Mouse (Mus musculus): ENCODE data around the gene A930004D18Rik. TPM values are rescaled to one million over a fixed set of nuclear protein-coding genes. Genes with fewer than 3 reads are reported as not detected.

The A930004D18Rik gene
- polyA plus RNA-seq (2017; shearing (Covaris generic)) = 0.89 TPM

DNA sequence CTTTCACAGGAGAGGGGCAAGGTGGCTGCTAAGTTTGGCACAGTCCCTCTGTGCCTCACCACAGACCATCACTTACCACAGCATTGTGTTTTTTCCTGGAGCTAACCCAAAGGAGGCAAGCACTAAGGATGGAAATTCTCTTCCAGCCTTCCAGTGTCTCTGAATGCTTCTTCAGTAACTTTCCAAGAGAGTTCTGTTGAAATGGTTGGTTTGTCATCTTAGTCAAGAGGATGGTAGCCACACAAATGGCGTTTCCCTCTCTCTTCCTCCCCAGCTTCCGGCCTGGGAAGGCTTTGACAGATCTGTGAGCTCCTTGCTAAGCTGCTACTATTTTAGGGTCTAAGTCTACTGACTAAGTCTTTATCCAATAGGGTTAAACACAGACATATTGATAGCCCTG, at the start of gene A930004D18Rik:
TSS of gene A930004D18Rik (minus strand) at position 247 of the 400 bp plus-strand sequence.

DNA sequence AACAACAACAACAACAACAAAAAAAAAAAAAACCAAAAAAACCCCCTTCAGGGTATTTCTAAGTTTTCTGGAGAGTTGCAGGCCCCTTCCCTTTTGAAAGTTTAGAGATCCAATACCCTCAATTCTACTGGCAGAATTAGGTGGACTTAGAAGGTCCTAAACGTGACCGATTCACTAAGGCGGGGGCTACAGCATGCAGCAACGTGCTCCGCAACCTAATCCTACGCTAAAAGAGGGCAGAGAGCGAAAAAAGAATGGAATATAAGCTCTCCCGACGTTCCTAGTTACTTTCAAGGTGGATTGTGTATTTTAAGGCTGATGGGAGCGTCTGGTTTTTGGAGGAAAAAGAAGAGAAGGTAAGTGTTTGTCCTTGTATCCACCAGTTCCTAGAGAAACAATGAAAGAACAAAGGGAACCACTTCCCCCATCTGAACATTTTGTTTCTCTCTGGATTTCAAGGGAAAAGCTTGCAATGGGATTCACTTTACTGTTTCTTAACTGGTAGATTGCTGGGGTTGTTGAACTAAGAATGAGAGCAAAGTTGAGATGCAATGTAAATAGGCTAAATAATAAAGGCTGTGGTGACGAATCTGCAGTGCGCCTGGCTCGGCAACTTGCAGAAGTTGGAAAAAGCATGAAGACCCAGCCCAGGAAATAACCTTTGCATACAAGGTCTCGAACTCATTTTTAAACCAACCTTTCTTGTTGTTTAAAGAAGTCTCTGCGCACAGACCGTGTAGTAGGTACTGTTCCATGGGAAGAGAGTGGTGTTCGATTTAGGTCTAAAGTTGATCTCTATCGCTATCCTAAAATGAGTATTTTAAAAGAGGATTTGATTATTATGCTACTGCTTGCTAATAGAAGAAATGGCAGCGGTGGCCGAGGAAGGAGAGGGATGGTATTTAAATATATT, 17.7 kb upstream of the A930004D18Rik start, which contains the start of gene Mllt10:
TSS of gene Mllt10 (plus strand) at position 222 of the 913 bp plus-strand sequence.

DNA sequence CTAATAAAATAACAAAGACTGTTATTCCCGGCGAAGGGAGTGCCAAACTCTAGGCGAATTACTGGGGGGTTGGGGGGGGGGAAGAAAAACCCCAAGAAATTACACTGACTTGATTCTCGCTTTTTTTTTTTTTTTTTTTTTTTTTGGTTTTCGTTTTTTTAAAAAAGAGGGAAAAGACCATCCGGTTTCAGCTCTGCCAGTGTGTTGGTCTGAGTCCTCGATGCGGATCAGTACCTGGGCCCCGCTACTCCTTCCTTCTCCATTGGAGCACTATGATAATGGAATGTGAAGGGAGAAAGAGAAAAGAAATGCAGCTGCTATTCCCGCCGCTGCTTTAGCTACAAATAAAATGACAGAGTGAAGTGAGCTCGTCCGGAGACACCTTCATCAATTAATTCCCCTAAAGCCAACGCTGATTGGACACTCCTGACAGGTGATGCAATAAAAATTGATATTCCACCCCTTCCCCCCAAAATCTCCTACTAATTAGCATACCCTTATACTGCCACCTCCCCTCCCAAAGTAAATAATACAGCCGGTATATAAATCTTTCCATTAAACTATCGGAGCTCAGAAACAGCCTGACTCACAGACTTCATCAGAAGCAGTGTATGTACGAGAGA, 11.0 kb upstream of the A930004D18Rik start, which contains the start of gene Skida1:
TSS of gene Skida1 (minus strand) at position 599 of the 623 bp plus-strand sequence.

DNA sequence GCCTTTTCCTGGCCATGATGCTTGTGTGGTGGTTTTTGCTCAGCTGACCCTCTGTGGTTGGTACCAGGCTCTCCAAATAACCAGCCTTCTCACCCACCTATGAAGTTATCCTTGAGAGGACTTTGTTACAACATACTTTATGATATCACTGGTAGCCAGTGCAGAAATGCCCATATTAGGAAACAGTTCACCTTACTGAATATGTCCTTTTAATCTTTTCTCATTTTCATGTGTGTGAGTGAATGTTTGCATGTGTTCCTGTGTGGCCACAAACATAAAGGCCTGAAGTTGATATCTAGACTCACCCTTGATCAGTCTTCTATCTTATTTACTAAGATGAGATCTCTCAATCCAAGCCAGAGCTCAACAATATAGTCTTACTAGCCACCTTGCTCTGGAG, 40.7 kb downstream of the A930004D18Rik start, which contains the start of gene H2al2a:
TSS of gene H2al2a (minus strand) at position 101 of the 400 bp plus-strand sequence.

Other genes with a start within 250 kb of the A930004D18Rik start
- gene H2al2a, start 40.8 kb downstream of the A930004D18Rik start, polyA plus RNA-seq (2017; shearing (Covaris generic)) = not detected
- 0.27 TPM for gene Skida1, start 11.3 kb upstream of the A930004D18Rik start, polyA plus RNA-seq (2017; shearing (Covaris generic))
- gene Mllt10, start 17.5 kb upstream of the A930004D18Rik start, polyA plus RNA-seq (2017; shearing (Covaris generic)) = 101 TPM

Data from activated CD4-positive, CD25-positive, alpha-beta regulatory T cell, adult 9 weeks (primary cell).